Mouse (Mus musculus) small intestine, adult 2 months (tissue): ENCODE measurements around the gene Nme7.

Experiments
- CTCF ChIP-seq: fragments of 200-500 bp; IDR thresholded peaks from 2 replicates; pipeline ENCODE4 v1.5.1; 2012; ENCODE audit warnings: low read depth, mild to moderate bottlenecking, control low read depth, inconsistent platforms, low read length, moderate library complexity, mixed read lengths; ENCODE audit not compliant: insufficient replicate concordance, insufficient read length; ENCODE audit errors: extremely low read depth
- POLR2A ChIP-seq: fragments of 200-500 bp; IDR thresholded peaks from 2 replicates; pipeline ENCODE4 v1.6.1; 2012; ENCODE audit warnings: low read depth, mild to moderate bottlenecking, control low read depth, inconsistent platforms, low read length, moderate library complexity

DNA sequence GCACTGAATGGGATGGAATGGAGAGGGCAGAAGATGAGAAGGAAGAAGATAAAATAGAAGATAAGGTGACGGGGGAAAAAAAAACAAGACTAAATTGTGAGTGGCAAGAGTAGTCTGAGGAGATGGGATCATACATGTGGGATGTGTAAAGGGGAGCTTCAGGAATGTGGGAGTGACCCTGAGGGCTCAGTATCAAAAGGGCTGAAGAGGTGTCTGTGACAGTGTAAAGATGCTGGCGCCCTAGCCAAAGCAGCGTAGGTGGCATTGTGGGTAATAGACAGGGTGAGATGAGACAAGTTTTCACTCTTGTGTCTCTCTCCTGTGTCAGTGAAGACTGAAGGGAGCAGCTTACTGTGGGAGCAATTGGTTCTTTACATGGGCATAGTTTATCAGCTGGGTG, 95.7 kb downstream of the Nme7 start:
- TF ChIP-seq CTCF (no peak), POLR2A (no peak)
